Mouse (Mus musculus) heart, postnatal 0 days (tissue): ENCODE data around the gene Gm44511.

Experiments
- CTCF ChIP-seq: IDR thresholded peaks from 2 replicates; pipeline ENCODE4 v1.5.1; 2016; ENCODE audit warnings: antibody characterized with exemption, control low read depth, low read depth
- EP300 ChIP-seq: IDR thresholded peaks from 2 replicates; pipeline ENCODE4 v1.6.1; 2016; ENCODE audit warnings: antibody characterized with exemption, low read depth

DNA sequence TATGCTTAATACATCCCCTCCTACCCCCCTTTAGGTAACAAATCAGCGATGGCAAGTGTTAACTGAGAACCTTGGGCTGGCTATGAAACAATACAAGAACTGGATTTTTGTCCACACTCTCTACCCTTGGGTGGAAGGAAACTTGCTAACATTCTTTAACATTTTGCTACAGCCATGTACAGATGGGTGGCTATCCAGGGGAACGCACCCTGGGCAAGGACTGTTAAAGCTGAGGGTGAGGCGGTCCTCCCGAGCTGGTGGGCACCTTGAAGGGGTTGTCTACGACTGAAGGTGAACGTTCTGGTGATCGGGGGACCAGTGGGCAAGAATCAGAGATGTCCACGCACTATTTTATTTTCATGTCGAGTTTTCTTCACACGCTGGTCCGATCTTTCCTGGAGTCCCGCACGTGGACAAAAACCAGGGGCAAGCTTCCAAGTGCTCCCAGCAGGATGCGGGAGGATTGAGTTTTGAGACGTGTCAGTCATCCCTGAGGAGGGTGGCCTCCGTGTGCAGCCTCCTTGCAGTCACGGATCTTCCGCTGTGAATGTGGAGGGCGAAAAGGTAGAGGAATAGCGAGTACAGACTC is 16.3 kb upstream of the Gm44511 start:
- TF ChIP-seq CTCF (no peak), EP300 (no peak)
